Mouse (Mus musculus): ENCODE data around the gene Tmem170b.

The Tmem170b gene

GRCm38 (mm10) chr13:41605099-41606010, at the start of gene Tmem170b:
TSS of gene Tmem170b (plus strand) at chr13:41605907.
- peak; percentile 84 to 95 for DNase-seq (ENCODE audit: low spot score in 2 of 2)

GRCm38 (mm10) chr13:41561024-41561423, 44.7 kb upstream of the Tmem170b start:
- DNase-seq (ENCODE audit: low spot score in 2 of 2), result no peak

GRCm38 (mm10) chr13:41568421-41568820, 37.3 kb upstream of the Tmem170b start:
- DNase-seq (ENCODE audit: low spot score in 2 of 2), result no peak

GRCm38 (mm10) chr13:41568926-41569325, 36.8 kb upstream of the Tmem170b start:
- no peak for DNase-seq (ENCODE audit: low spot score in 2 of 2)

- DNase-seq (ENCODE audit: low spot score in 2 of 2), result no peak
These were observed 35.9 kb upstream of the Tmem170b start for GRCm38 (mm10) chr13:41569776-41570175.

GRCm38 (mm10) chr13:41571368-41572350, 34.0 kb upstream of the Tmem170b start:
- DNase-seq (ENCODE audit: low spot score in 2 of 2), result peak; percentile 45 to 89

- DNase-seq (ENCODE audit: low spot score in 2 of 2), result no peak
These were observed 33.4 kb upstream of the Tmem170b start for GRCm38 (mm10) chr13:41572351-41572735.

GRCm38 (mm10) chr13:41573126-41573846, 32.4 kb upstream of the Tmem170b start:
- DNase-seq (ENCODE audit: low spot score in 2 of 2), result no peak

GRCm38 (mm10) chr13:41581058-41581457, 24.6 kb upstream of the Tmem170b start:
- DNase-seq (ENCODE audit: low spot score in 2 of 2), result no peak

GRCm38 (mm10) chr13:41583666-41584357, 21.9 kb upstream of the Tmem170b start:
- DNase-seq (ENCODE audit: low spot score in 2 of 2), result no peak

GRCm38 (mm10) chr13:41584358-41584680, 21.4 kb upstream of the Tmem170b start:
- no peak for DNase-seq (ENCODE audit: low spot score in 2 of 2)

- DNase-seq (ENCODE audit: low spot score in 2 of 2), result no peak
These were observed 20.8 kb upstream of the Tmem170b start for GRCm38 (mm10) chr13:41584896-41585295.

GRCm38 (mm10) chr13:41596678-41597077, 9.0 kb upstream of the Tmem170b start:
- DNase-seq (ENCODE audit: low spot score in 2 of 2), result no peak

- no peak for DNase-seq (ENCODE audit: low spot score in 2 of 2)
These were observed 5.7 kb upstream of the Tmem170b start for GRCm38 (mm10) chr13:41599977-41600376.

GRCm38 (mm10) chr13:41601056-41601455, 4.7 kb upstream of the Tmem170b start:
- no peak for DNase-seq (ENCODE audit: low spot score in 2 of 2)

- no peak for DNase-seq (ENCODE audit: low spot score in 2 of 2)
These were observed 1.7 kb upstream of the Tmem170b start for GRCm38 (mm10) chr13:41603921-41604466.

- peak; percentile 38 to 60 for DNase-seq (ENCODE audit: low spot score in 2 of 2)
These were observed 634 bp downstream of the Tmem170b start for GRCm38 (mm10) chr13:41606081-41607000.

GRCm38 (mm10) chr13:41607589-41607988, 1.9 kb downstream of the Tmem170b start:
- DNase-seq (ENCODE audit: low spot score in 2 of 2), result no peak

- no peak for DNase-seq (ENCODE audit: low spot score in 2 of 2)
These were observed 2.9 kb downstream of the Tmem170b start for GRCm38 (mm10) chr13:41608559-41608958.

GRCm38 (mm10) chr13:41611046-41611445, 5.3 kb downstream of the Tmem170b start:
- DNase-seq (ENCODE audit: low spot score in 2 of 2), result no peak
